Mouse (Mus musculus): Measurements from ENCODE around the gene Tmem183a.
A peak's percentile ranks its signal among the peaks of the same experiment; 100 is the strongest.

The Tmem183a gene

GRCm38 (mm10) chr1:134320691-134321301 lies 41.0 kb downstream of the Tmem183a start:
- DNase-seq (ENCODE audit: low spot score in 2 of 2), result no peak

- no peak for DNase-seq (ENCODE audit: low spot score in 2 of 2)
Measured at GRCm38 (mm10) chr1:134318261-134318660, 43.5 kb downstream of the Tmem183a start.

GRCm38 (mm10) chr1:134316361-134316760 lies 45.4 kb downstream of the Tmem183a start:
- DNase-seq (ENCODE audit: low spot score in 2 of 2), result no peak

GRCm38 (mm10) chr1:134315181-134315580 lies 46.6 kb downstream of the Tmem183a start:
- DNase-seq (ENCODE audit: low spot score in 2 of 2), result no peak

- no peak for DNase-seq (ENCODE audit: low spot score in 2 of 2)
Measured at GRCm38 (mm10) chr1:134311760-134312159, 50.0 kb downstream of the Tmem183a start.

GRCm38 (mm10) chr1:134310729-134311128 lies 51.0 kb downstream of the Tmem183a start:
- no peak for DNase-seq (ENCODE audit: low spot score in 2 of 2)

- DNase-seq (ENCODE audit: low spot score in 2 of 2), result no peak
Measured at GRCm38 (mm10) chr1:134310291-134310690, 51.5 kb downstream of the Tmem183a start.

- no peak for DNase-seq (ENCODE audit: low spot score in 2 of 2)
Measured at GRCm38 (mm10) chr1:134307409-134307808, 54.4 kb downstream of the Tmem183a start.

- no peak for DNase-seq (ENCODE audit: low spot score in 2 of 2)
Measured at GRCm38 (mm10) chr1:134304940-134305339, 56.8 kb downstream of the Tmem183a start.

- DNase-seq (ENCODE audit: low spot score in 2 of 2), result peak in 1 of 2 experiments; percentile 19
Measured at GRCm38 (mm10) chr1:134302568-134303238, 59.1 kb downstream of the Tmem183a start.

- no peak for DNase-seq (ENCODE audit: low spot score in 2 of 2)
Measured at GRCm38 (mm10) chr1:134298636-134299411, 63.0 kb downstream of the Tmem183a start.

GRCm38 (mm10) chr1:134297265-134297664 lies 64.5 kb downstream of the Tmem183a start:
- DNase-seq (ENCODE audit: low spot score in 2 of 2), result no peak

Measured in frontal cortex, postnatal 14 days (tissue).